Mouse (Mus musculus) hindbrain, embryonic 14.5 days (tissue): ENCODE measurements around the gene Gng11. TPM values are rescaled to one million over a fixed set of nuclear protein-coding genes. Genes with fewer than 3 reads are reported as not detected.

Source experiments
- ATAC-seq: fragments of 200-750 bp; cut with Nextera tagmentation; 2 replicates; pipeline ENCODE4 v1.8.0; 2017; ENCODE audit warnings: moderate number of reproducible peaks, mild to moderate bottlenecking, moderate TSS enrichment, moderate library complexity; ENCODE audit not compliant: low FRiP score
- DNase-seq: peaks from one replicate; pipeline ENCODE4 v3.0.0-alpha.2; 2015; ENCODE audit warnings: low spot score
- H3K27ac ChIP-seq: fragments of 300-500 bp; sonication (generic); 2 replicates; pipeline ENCODE4 v1.5.1; 2014; ENCODE audit warnings: mild to moderate bottlenecking, moderate library complexity
- H3K27me3 ChIP-seq: fragments of 300-500 bp; sonication (generic); 2 replicates; pipeline ENCODE4 v1.6.1; 2014; ENCODE audit warnings: mild to moderate bottlenecking, low read length, mixed read lengths; ENCODE audit not compliant: control insufficient read depth, insufficient read depth
- H3K36me3 ChIP-seq: fragments of 300-500 bp; sonication (generic); replicated peaks from 2 replicates; pipeline ENCODE4 v1.6.1; 2014; ENCODE audit not compliant: control insufficient read depth, insufficient read depth
- H3K4me1 ChIP-seq: fragments of 300-500 bp; sonication (generic); replicated peaks from 2 replicates; pipeline ENCODE4 v1.6.1; 2014; ENCODE audit warnings: antibody characterized with exemption, low read length, mixed read lengths; ENCODE audit not compliant: control insufficient read depth, insufficient read depth
- H3K4me2 ChIP-seq: fragments of 300-500 bp; sonication (generic); replicated peaks from 2 replicates; pipeline ENCODE4 v1.6.1; 2014; ENCODE audit warnings: mild to moderate bottlenecking, moderate library complexity
- H3K4me3 ChIP-seq: fragments of 300-500 bp; sonication (generic); replicated peaks from 2 replicates; pipeline ENCODE4 v1.5.1; 2014; ENCODE audit warnings: mild to moderate bottlenecking, low read length
- H3K9ac ChIP-seq: fragments of 300-500 bp; sonication (generic); 2 replicates; pipeline ENCODE4 v1.6.1; 2014
- H3K9me3 ChIP-seq: fragments of 300-500 bp; sonication (generic); 2 replicates; pipeline ENCODE4 v1.6.1; 2016; ENCODE audit warnings: low read length; ENCODE audit not compliant: control insufficient read depth
- WGBS: fragments of 180-500 bp; shearing (Covaris S2); extraction: QIAGEN DNeasy Blood & Tissue Kit; methylation state at CpG from one replicate; pipeline ENCODE4 v1.1.7; 2014; 5-methylcytosine and 5-hydroxymethylcytosine counted together
- polyA plus RNA-seq: library from polyadenylated mRNA; unstranded; fragments of >200 nt; fragmentation: Nextera tagmentation; extraction: Ambion mirVana; gene quantifications from 2 replicates; pipeline ENCODE4 v1.2.1, GENCODE M21; 2014

The Gng11 gene
- polyA plus RNA-seq, 1 experiment from 2014 or later = 34.0 TPM

DNA sequence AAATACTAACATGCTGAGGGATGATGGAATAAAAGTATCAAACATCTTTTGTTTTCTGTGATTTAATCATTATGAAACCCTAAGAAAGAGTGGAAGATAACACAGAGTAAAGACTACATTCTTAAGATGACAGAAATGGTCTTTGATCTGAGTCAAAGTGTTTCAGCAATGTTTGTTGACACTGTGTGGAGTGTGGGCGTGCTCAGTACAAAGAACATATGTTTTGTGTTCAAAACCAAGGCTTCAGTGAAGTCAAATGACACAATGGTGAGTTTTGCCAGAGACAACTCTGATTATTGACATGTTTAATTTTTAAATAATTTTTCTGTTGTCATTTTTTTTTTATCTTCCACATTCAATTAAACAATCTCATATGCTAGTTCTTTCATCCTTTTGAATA is 49.1 kb downstream of the Gng11 start:
- 74% methylated on average over 1 of the region's 1 CpGs for WGBS
- ATAC-seq (no peak), DNase-seq (no peak)

DNA sequence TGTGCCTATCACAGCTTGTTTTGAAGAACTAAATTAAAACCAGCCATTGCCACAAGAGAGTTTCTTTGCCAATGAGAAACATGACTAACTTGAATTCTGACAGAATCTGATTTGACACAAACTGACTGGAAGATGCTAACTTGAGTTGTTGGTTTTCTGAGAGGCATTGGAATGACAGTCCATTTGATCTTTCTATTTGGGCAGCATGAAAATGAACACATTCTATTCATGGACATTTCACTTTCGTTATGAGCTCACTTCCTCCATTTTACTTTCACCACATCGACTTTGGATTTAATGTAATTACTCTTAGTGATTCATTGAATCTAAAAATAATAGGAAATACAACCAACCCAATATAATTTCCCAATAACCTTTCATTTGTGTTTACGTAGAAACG is 50.7 kb downstream of the Gng11 start:
- no peak for ATAC-seq
- no peaks in the 10 kb centered on the region for H3K4me1 ChIP-seq
- no peak overlapping the region for H3K4me2 ChIP-seq
- H3K36me3 ChIP-seq = no peaks in the 10 kb centered on the region
- no peak overlapping the region for H3K4me3 ChIP-seq
- 91% methylated on average over 4 of the region's 4 CpGs for WGBS
- H3K9me3 ChIP-seq = no peaks in the 10 kb centered on the region
- DNase-seq = no peak
- H3K27ac ChIP-seq = no peak overlapping the region
- H3K9ac ChIP-seq = no peak overlapping the region
- H3K27me3 ChIP-seq = no peaks in the 10 kb centered on the region

More for the DNA sequence above, 49.1 kb downstream of the Gng11 start:
- Histone ChIP-seq H3K4me1 (no peaks in the 10 kb centered on the region), H3K36me3 (no peaks in the 10 kb centered on the region), H3K27me3 (no peaks in the 10 kb centered on the region), H3K27ac (no peak overlapping the region), H3K9ac (no peak overlapping the region), H3K4me2 (no peak overlapping the region), H3K4me3 (no peak overlapping the region), H3K9me3 (no peaks in the 10 kb centered on the region)

Other genes with a start within 250 kb of the Gng11 start
- 7.3 and 9.3 TPM in 2 replicates for gene Calcr, start 239.2 kb upstream of the Gng11 start, polyA plus RNA-seq
- gene Tfpi2, start 15.0 kb upstream of the Gng11 start, polyA plus RNA-seq = 0.62 and 0.69 TPM in 2 replicates
- gene Gngt1, start 10.1 kb upstream of the Gng11 start, polyA plus RNA-seq = not detected in 2 replicates
- gene Bet1, start 83.1 kb downstream of the Gng11 start, polyA plus RNA-seq = 34.0 and 35.4 TPM in 2 replicates